Comparison of ENCODE assay signal across 8 mouse cellular contexts in the genomic region with DNA sequence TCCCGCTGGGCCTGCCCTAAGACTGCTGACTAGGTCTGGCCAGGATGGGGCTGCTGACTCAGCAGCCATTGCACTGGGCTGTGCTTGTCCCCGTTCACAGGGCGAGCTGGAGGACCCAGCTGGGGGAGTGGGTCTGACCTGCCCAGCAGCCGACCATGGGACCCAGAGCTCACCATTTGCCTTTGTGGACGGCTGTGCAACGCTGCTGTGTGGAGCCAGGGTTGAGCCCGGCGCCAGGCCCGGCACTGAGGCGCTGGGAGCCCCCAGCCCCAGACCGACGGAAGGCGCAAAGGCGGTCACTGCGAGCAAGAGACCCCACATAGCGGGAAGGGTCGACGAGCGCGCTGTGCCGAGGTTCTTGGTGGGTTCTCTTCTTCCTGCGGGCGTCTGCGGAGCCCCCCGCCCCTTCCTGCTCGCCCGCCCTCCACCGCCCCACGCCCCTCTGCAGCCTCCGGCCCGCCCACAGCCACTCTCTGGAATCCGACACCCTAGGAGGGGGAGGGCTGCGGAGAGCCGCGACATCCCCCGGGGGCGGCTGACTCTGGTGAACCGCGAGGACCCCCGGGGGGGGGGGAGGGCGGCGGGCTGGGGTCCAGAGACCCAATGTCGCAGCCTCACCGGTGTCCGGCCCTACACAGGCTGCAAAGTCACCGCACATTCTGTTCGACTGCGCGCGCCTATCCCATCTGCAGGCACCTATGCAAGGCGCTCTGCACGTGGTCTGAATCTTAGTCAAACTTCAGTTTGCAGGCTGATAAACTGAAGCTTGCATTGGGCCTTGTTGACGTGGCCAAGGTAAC. TPM values are rescaled to one million over a fixed set of nuclear protein-coding genes. Genes with fewer than 3 reads are reported as not detected.
DNase-seq lines count a peak whose midpoint lies in the region; ATAC-seq and TF ChIP-seq lines count a peak whose summit lies in the region.

A gene (minus strand): TSS at position 389 of the 800 bp plus-strand sequence.

- H3K4me3 ChIP-seq in layer of hippocampus, adult 2 months, result peak within 1 kb of the TSS; percentile 50
- H3K4me3 ChIP-seq in intestine, embryonic 14.5 days (ENCODE audit: low read depth, low read length), result peak within 1 kb of the TSS; percentile 61

- no peaks in the 10 kb centered on the region for H3K9me3 ChIP-seq in intestine, embryonic 14.5 days (ENCODE audit: control insufficient read depth, low read length)

- H3K9ac ChIP-seq in intestine, embryonic 14.5 days (ENCODE audit: low read length), result peak within 1 kb of the TSS; percentile 60

- no peak for DNase-seq in layer of hippocampus, adult 2 months (ENCODE audit: low spot score in 2 of 2)
- DNase-seq in layer of hippocampus, adult 11-12 months (ENCODE audit: low spot score), result no peak
- peak; percentile 69 for DNase-seq in brain, embryonic 14.5 days (ENCODE audit: low read depth)
- peak; percentile 69 for DNase-seq in forelimb bud, embryonic 11.5 days (ENCODE audit: low read depth, low spot score)
- peak; percentile 87 for DNase-seq in intestine, embryonic 14.5 days (ENCODE audit: low spot score)
- DNase-seq in thymus, postnatal 0 days (ENCODE audit: low spot score), result peak; percentile 35
- DNase-seq in right cerebral cortex, adult 18-20 months, result no peak

- peak; percentile 93 for ATAC-seq in intestine, embryonic 14.5 days (replicated peaks; ENCODE audit: low FRiP score, low TSS enrichment, low read depth)
- ATAC-seq in megakaryocyte-erythroid progenitor cell, adult 5-6 weeks (replicated peaks; ENCODE audit: low FRiP score, low TSS enrichment, poor library complexity, severe bottlenecking), result 0 out of 2 replicates have a peak, but pooled peaks have one; percentile 31

- H3K4me2 ChIP-seq in intestine, embryonic 14.5 days (ENCODE audit: low read length), result peak within 1 kb of the TSS; percentile 81

- TF ChIP-seq POLR2A in brain, embryonic 14.5 days (IDR thresholded peaks at IDR 0.05; ENCODE audit: borderline replicate concordance, extremely low read depth, insufficient read depth, insufficient read length, poor library complexity, severe bottlenecking), result no peak

- no peaks in the 10 kb centered on the region; the same call in 1 of the 2 replicates for H3K27me3 ChIP-seq in intestine, embryonic 14.5 days (replicated peaks; ENCODE audit: control insufficient read depth, insufficient read depth, low read length)

- TF ChIP-seq CTCF in layer of hippocampus, adult 2 months (conservative IDR thresholded peaks at IDR 0.05), result no peak
- no peak for TF ChIP-seq CTCF in brain, embryonic 14.5 days (IDR thresholded peaks at IDR 0.05; ENCODE audit: borderline replicate concordance, extremely low read depth, insufficient read depth, insufficient read length)

- WGBS in intestine, embryonic 14.5 days, result under 1% methylated on average over 43 of the region's 53 CpGs

- 0 out of 2 replicates have a peak within 1 kb of the TSS, but pooled peaks have one; percentile 23 for H3K27ac ChIP-seq in layer of hippocampus, adult 2 months
- peak within 1 kb of the TSS; percentile 24; the same call in 1 of the 2 replicates for H3K27ac ChIP-seq in intestine, embryonic 14.5 days (ENCODE audit: low read depth)

- peaks cover 27% of the 10 kb centered on the region for H3K36me3 ChIP-seq in intestine, embryonic 14.5 days (ENCODE audit: control insufficient read depth, insufficient read depth, low read length)

- H3K4me1 ChIP-seq in intestine, embryonic 14.5 days (replicated peaks; ENCODE audit: control insufficient read depth, insufficient read depth, low read length), result peaks cover 9% of the 10 kb centered on the region; the same call in 1 of the 2 replicates

RNA-seq across cellular contexts. Expression of the gene that starts here (rescaled TPM):
- 1 to 10 TPM; 6.6 to 7.5 TPM for total RNA-seq in layer of hippocampus, adult 2 months (2021)
- polyA plus RNA-seq in brain, embryonic 14.5 days (2012; rRNA removed), result 15.4 and 24.0 TPM in 2 replicates
- polyA plus RNA-seq in intestine, embryonic 14.5 days (2014; fragmentation: Nextera tagmentation; extraction: Ambion mirVana), result 35.8 and 40.8 TPM in 2 replicates
- total RNA-seq in megakaryocyte-erythroid progenitor cell, adult 5-6 weeks (2014; fragmentation: Nextera tagmentation), result 0.30 and 3.3 TPM in 2 replicates
- 4.0 TPM in 1 of 2 replicates, not detected in the other for total RNA-seq in megakaryocyte-erythroid progenitor cell, adult 5-6 weeks (2017)
- polyA plus RNA-seq in thymus, postnatal 0 days (2015; fragmentation: Nextera tagmentation; extraction: Ambion mirVana), result 4.8 and 4.9 TPM in 2 replicates

Comparison
In these comparisons a context has a peak if more than half of its experiments do, and no peak if none do; other contexts are left out.
1. DNase-seq: peak in brain, embryonic 14.5 days (single experiment), forelimb bud, embryonic 11.5 days (single experiment), intestine, embryonic 14.5 days (single experiment) and thymus, postnatal 0 days (single experiment); none in layer of hippocampus, adult 2 months (0 of 2), layer of hippocampus, adult 11-12 months (single experiment) and right cerebral cortex, adult 18-20 months (single experiment).